Mouse (Mus musculus): ENCODE data around the gene Zfp990.

DNA sequence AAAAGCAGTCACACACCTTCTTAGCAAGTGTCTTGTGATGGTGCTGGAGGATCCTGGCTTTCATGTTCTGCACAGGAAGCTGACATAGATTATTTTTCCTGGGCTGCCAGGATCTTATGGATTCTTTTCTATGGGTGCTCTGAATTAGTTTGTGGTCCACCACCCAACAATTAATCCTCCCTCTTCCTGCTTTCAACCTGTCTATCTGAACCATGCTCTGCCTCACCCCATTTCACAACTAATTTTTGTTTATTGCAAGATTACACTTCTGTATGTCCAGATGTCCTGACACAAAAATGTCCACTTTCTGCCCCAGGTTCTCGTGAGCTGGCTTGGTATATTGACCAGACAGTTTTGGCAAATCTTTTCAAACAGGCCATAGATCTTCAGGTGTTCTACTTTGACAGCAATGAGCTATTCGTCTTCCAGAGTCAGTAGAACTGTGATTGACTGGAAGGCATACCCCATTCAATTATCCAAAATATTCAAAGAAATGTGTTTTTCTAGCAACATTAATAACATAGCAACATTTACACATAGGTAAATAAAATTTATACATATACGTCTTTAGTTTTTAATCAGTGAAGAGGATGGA lies 49.0 kb downstream of the Zfp990 start:
- TF ChIP-seq ZC3H11A (IDR thresholded peaks at IDR 0.05; ENCODE audit: borderline replicate concordance, low read depth, low read length) (no peak), HCFC1 (IDR thresholded peaks at IDR 0.05; ENCODE audit: borderline replicate concordance, insufficient read depth, low read length) (no peak), MAFK (IDR thresholded peaks at IDR 0.05; ENCODE audit: insufficient read depth, low read depth, low read length) (no peak)
